Mouse (Mus musculus) megakaryocyte, embryonic 14.5 days (primary cell): ENCODE results near the gene Dynlt3.

Experiments used
- FLI1 ChIP-seq: IDR thresholded peaks from 2 replicates; pipeline ENCODE4 v1.6.1; 2012; ENCODE audit warnings: low read length, inconsistent platforms, mixed read lengths
- GATA1 ChIP-seq: IDR thresholded peaks from 3 replicates; pipeline ENCODE4 v1.6.1; 2012; ENCODE audit warnings: mixed read lengths, low read length, inconsistent platforms, borderline replicate concordance

DNA sequence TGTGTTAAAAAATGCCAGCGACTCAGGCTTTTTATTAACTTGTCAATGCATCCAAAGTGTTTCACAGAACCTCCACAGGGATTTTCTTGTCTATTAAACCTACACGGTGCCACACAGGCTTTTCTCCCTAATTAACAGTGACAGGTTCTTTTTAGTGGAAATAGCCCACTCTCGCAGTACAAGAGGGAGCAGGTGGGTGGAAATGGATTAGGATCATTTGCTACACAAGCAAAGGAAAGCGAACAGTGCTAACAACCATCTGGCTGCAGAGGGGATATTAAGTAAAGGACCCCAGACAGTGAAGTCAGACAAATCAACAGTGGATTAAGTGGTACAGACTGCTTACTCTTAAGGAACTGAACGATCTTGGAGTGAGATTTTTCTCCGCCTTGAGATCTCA lies 33.2 kb upstream of the Dynlt3 start:
- TF ChIP-seq GATA1 (no peak), FLI1 (no peak)
